Mouse (Mus musculus) ES-Bruce4 (cell line): ENCODE measurements around the gene Sp2.

Experiments used
- CTCF ChIP-seq: IDR thresholded peaks from one replicate; pipeline ENCODE4 v1.8.1; 2011; ENCODE audit warnings: low read depth, low read length
- EP300 ChIP-seq: IDR thresholded peaks from 2 replicates; pipeline ENCODE4 v1.6.1; 2011; ENCODE audit warnings: low read depth, low read length; ENCODE audit not compliant: insufficient read depth
- POLR2A ChIP-seq: IDR thresholded peaks from one replicate; pipeline ENCODE4 v1.8.1; 2011; ENCODE audit warnings: low read length; ENCODE audit not compliant: insufficient read depth

GRCm38 (mm10) chr11:96981461-96981860 lies 1.3 kb downstream of the Sp2 start:
- no peak for TF ChIP-seq CTCF
- TF ChIP-seq EP300 = no peak
- TF ChIP-seq POLR2A = no peak
